In the genomic region with DNA sequence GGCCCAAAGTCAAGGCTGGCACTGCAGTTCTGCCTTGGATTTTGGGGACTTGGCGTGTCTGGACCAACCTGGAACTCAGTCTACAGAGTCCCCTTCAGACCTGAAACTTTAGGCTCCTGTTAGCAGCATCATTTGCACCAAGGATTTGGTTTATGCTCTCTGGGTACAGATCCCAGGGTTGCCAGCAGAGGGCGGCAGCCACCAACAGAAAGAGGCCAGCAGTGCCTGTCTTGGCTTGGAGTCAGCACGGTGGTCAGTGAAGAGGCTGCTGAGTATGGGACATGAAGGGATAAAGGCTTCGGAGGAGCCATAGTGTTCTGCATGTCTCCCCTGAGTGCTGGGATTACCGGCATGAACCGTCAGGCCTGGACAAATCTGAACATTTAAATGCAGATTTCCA, we compare ENCODE assay signal across 10 mouse cellular contexts. TPM values are rescaled to one million over a fixed set of nuclear protein-coding genes. Genes with fewer than 3 reads are reported as not detected.
DNase-seq lines count a peak whose midpoint lies in the region; ATAC-seq and TF ChIP-seq lines count a peak whose summit lies in the region.
"Had no signal": no experiment of that assay in that cellular context is flagged by ENCODE, and none has a peak within 500 bp of the region (broad histone marks: within the 10 kb centered on the region; RNA-seq: fewer than 3 reads in every experiment).

No protein-coding gene starts in this region.

- 14% methylated on average over 6 of the region's 6 CpGs for WGBS in hindbrain, embryonic 14.5 days
- WGBS in hindbrain, embryonic 13.5 days = 11% methylated on average over 6 of the region's 6 CpGs
- 11% methylated on average over 6 of the region's 6 CpGs for WGBS in lung, adult 2 months

- H3K4me3 ChIP-seq in hindbrain, embryonic 14.5 days (replicated peaks; ENCODE audit: low read length) = no peak overlapping the region
- no peak overlapping the region for H3K4me3 ChIP-seq in hindbrain, embryonic 13.5 days
- H3K4me3 ChIP-seq in lung, adult 2 months (replicated peaks; ENCODE audit: extremely low read depth, low read depth, low read length) = no peak overlapping the region
- H3K4me3 ChIP-seq: embryonic facial prominence, embryonic 13.5 days; midbrain, embryonic 12.5 days had no signal

- TF ChIP-seq POLR2A in lung, adult 2 months (IDR thresholded peaks at IDR 0.05; ENCODE audit: borderline replicate concordance, extremely low read depth, low read depth, low read length) = no peak

- no peak overlapping the region for H3K9ac ChIP-seq in hindbrain, embryonic 14.5 days
- no peak overlapping the region for H3K9ac ChIP-seq in hindbrain, embryonic 13.5 days
- H3K9ac ChIP-seq: embryonic facial prominence, embryonic 13.5 days; midbrain, embryonic 12.5 days had no signal

- no peaks in the 10 kb centered on the region for H3K27me3 ChIP-seq in hindbrain, embryonic 14.5 days (ENCODE audit: control insufficient read depth, insufficient read depth, low read length)
- H3K27me3 ChIP-seq in hindbrain, embryonic 13.5 days = peaks cover 15% of the 10 kb centered on the region

- TF ChIP-seq CTCF in lung, adult 2 months (IDR thresholded peaks at IDR 0.05; ENCODE audit: insufficient read depth, low read length) = peak; percentile 94

- H3K4me1 ChIP-seq in hindbrain, embryonic 14.5 days (replicated peaks; ENCODE audit: control insufficient read depth, insufficient read depth, low read length) = peaks cover 9% of the 10 kb centered on the region
- peaks cover 20% of the 10 kb centered on the region for H3K4me1 ChIP-seq in hindbrain, embryonic 13.5 days (replicated peaks)
- H3K4me1 ChIP-seq in lung, adult 2 months (ENCODE audit: control insufficient read depth, insufficient read depth, low read length) = peaks cover 2% of the 10 kb centered on the region; the same call in 1 of the 2 replicates

- no peaks in the 10 kb centered on the region for H3K36me3 ChIP-seq in hindbrain, embryonic 14.5 days (replicated peaks; ENCODE audit: control insufficient read depth, insufficient read depth)
- H3K36me3 ChIP-seq in hindbrain, embryonic 13.5 days = no peaks in the 10 kb centered on the region
- H3K36me3 ChIP-seq: embryonic facial prominence, embryonic 13.5 days had no signal

- DNase-seq in hindbrain, embryonic 14.5 days (ENCODE audit: low spot score) = peak; percentile 84
- DNase-seq in adrenal gland, adult (ENCODE audit: inconsistent age in 2 of 2, low spot score in 1 of 2) = peak; percentile 66 to 90
- DNase-seq in embryo, embryonic 11.5 days (ENCODE audit: low read depth, low spot score) = peak; percentile 62
- DNase-seq in kidney, adult 9 months = peak; percentile 69
- peak; percentile 74 for DNase-seq in lung, adult 2 months
- peak; percentile 30 to 38 for DNase-seq in right cerebral cortex, postnatal 36 days (ENCODE audit: low spot score in 2 of 2)
- DNase-seq in urinary bladder, postnatal 4 days (ENCODE audit: low spot score in 2 of 2) = peak; percentile 63 to 80

- ATAC-seq in hindbrain, embryonic 14.5 days (ENCODE audit: low FRiP score) = no peak
- ATAC-seq in hindbrain, embryonic 13.5 days (ENCODE audit: low FRiP score) = no peak

- H3K27ac ChIP-seq in hindbrain, embryonic 14.5 days = no peak overlapping the region
- no peak overlapping the region for H3K27ac ChIP-seq in hindbrain, embryonic 13.5 days
- H3K27ac ChIP-seq: embryonic facial prominence, embryonic 13.5 days; midbrain, embryonic 12.5 days had no signal

- no peaks in the 10 kb centered on the region for H3K9me3 ChIP-seq in hindbrain, embryonic 14.5 days (ENCODE audit: control insufficient read depth, low read length)
- H3K9me3 ChIP-seq in hindbrain, embryonic 13.5 days = no peaks in the 10 kb centered on the region
- H3K9me3 ChIP-seq: embryonic facial prominence, embryonic 13.5 days; midbrain, embryonic 12.5 days had no signal

- H3K4me2 ChIP-seq in hindbrain, embryonic 14.5 days (replicated peaks) = no peak overlapping the region
- H3K4me2 ChIP-seq in hindbrain, embryonic 13.5 days = no peak overlapping the region
- H3K4me2 ChIP-seq: embryonic facial prominence, embryonic 13.5 days; midbrain, embryonic 12.5 days had no signal

RNA-seq across cellular contexts. Expression of gene Fadd, which starts 3.4 kb away (rescaled TPM):
- 4.6 and 5.4 TPM in 2 replicates for polyA plus RNA-seq in hindbrain, embryonic 14.5 days (2014; fragmentation: Nextera tagmentation; extraction: Ambion mirVana)
- polyA plus RNA-seq in hindbrain, embryonic 13.5 days (2015; fragmentation: Nextera tagmentation; extraction: Ambion mirVana) = 5.1 and 5.4 TPM in 2 replicates
- 9.2 and 11.6 TPM in 2 replicates for polyA plus RNA-seq in lung, adult 2 months (2012; rRNA removed)

RNA-seq across cellular contexts. Expression of gene Ppfia1, which starts 32.1 kb away (rescaled TPM):
- 26.0 and 29.3 TPM in 2 replicates for polyA plus RNA-seq in hindbrain, embryonic 14.5 days (2014; fragmentation: Nextera tagmentation; extraction: Ambion mirVana)
- polyA plus RNA-seq in hindbrain, embryonic 13.5 days (2015; fragmentation: Nextera tagmentation; extraction: Ambion mirVana) = 26.8 and 27.6 TPM in 2 replicates
- polyA plus RNA-seq in lung, adult 2 months (2012; rRNA removed) = 30.5 and 40.9 TPM in 2 replicates

Comparison
In these comparisons a context has a peak if more than half of its experiments do, and no peak if none do; other contexts are left out.
1. DNase-seq: peak in every context shown above with its lines; median percentile 84 in hindbrain, embryonic 14.5 days; 78 in adrenal gland, adult; 74 in lung, adult 2 months; 72 in urinary bladder, postnatal 4 days; 69 in kidney, adult 9 months; 62 in embryo, embryonic 11.5 days; 34 in right cerebral cortex, postnatal 36 days.